Mouse (Mus musculus) liver, postnatal 0 days (tissue): ENCODE results near the gene 1700007K13Rik. TPM values are rescaled to one million over a fixed set of nuclear protein-coding genes. Genes with fewer than 3 reads are reported as not detected.

Experiments
- ATAC-seq: fragments of 200-750 bp; cut with Nextera tagmentation; 2 replicates; pipeline ENCODE4 v1.8.0; 2017; ENCODE audit warnings: mild to moderate bottlenecking, moderate library complexity
- DNase-seq: peaks from one replicate; pipeline ENCODE4 v3.0.0-alpha.2; 2016
- H3K27ac ChIP-seq: fragments of 300-500 bp; sonication (generic); 2 replicates; pipeline ENCODE4 v1.5.1; 2014; ENCODE audit warnings: antibody characterized with exemption, moderate library complexity, mild to moderate bottlenecking, low read depth
- H3K27me3 ChIP-seq: fragments of 300-500 bp; sonication (generic); 2 replicates; pipeline ENCODE4 v1.6.1; 2014; ENCODE audit warnings: low read length, control low read depth, mixed read lengths; ENCODE audit not compliant: insufficient read depth
- H3K36me3 ChIP-seq: fragments of 300-500 bp; sonication (generic); replicated peaks from 2 replicates; pipeline ENCODE4 v1.6.1; 2014; ENCODE audit warnings: mild to moderate bottlenecking, control low read depth, low read length, moderate library complexity, mixed read lengths; ENCODE audit not compliant: insufficient read depth
- H3K4me1 ChIP-seq: fragments of 300-500 bp; sonication (generic); 2 replicates; pipeline ENCODE4 v1.6.1; 2014; ENCODE audit warnings: antibody characterized with exemption, mild to moderate bottlenecking, control low read depth; ENCODE audit not compliant: insufficient read depth
- H3K4me2 ChIP-seq: fragments of 300-500 bp; sonication (generic); 2 replicates; pipeline ENCODE4 v1.6.1; 2014; ENCODE audit warnings: low read depth, mild to moderate bottlenecking, low read length, moderate library complexity, mixed read lengths
- H3K4me3 ChIP-seq: fragments of 300-500 bp; sonication (generic); 2 replicates; pipeline ENCODE4 v1.5.1; 2014; ENCODE audit warnings: low read depth, low read length
- H3K9ac ChIP-seq: fragments of 300-500 bp; sonication (generic); replicated peaks from 2 replicates; pipeline ENCODE4 v1.6.1; 2014; ENCODE audit warnings: mild to moderate bottlenecking, moderate library complexity
- H3K9me3 ChIP-seq: fragments of 300-500 bp; sonication (generic); 2 replicates; pipeline ENCODE4 v1.6.1; 2016; ENCODE audit warnings: mild to moderate bottlenecking, control low read depth, low read length, mixed read lengths
- CTCF ChIP-seq: sonication (generic); IDR thresholded peaks from 2 replicates; pipeline ENCODE4 v1.5.1; 2016; ENCODE audit warnings: antibody characterized with exemption, low read depth
- EP300 ChIP-seq: IDR thresholded peaks from 2 replicates; pipeline ENCODE4 v1.6.1; 2016; ENCODE audit warnings: antibody characterized with exemption, low read depth, mild to moderate bottlenecking
- WGBS: fragments of 180-500 bp; shearing (Covaris S2); extraction: QIAGEN DNeasy Blood & Tissue Kit; methylation state at CpG from one replicate; pipeline ENCODE4 v1.1.7; 2014; ENCODE audit not compliant: insufficient replicate concordance; 5-methylcytosine and 5-hydroxymethylcytosine counted together
- polyA plus RNA-seq: library from polyadenylated mRNA; unstranded; fragments of >200 nt; fragmentation: Nextera tagmentation; extraction: Ambion mirVana; gene quantifications from 2 replicates; pipeline ENCODE4 v1.2.1, GENCODE M21; 2015

The 1700007K13Rik gene
- polyA plus RNA-seq, 1 experiment from 2014 or later = not detected

GRCm38 (mm10) chr2:28470591-28470990 is 4.5 kb upstream of the 1700007K13Rik start:
- ATAC-seq (no peak), DNase-seq (no peak)
- peaks cover 14% of the 10 kb centered on the region for H3K36me3 ChIP-seq
- H3K4me3 ChIP-seq = no peak overlapping the region
- no peak overlapping the region for H3K9ac ChIP-seq
- no peak overlapping the region for H3K4me2 ChIP-seq
- no peak overlapping the region for H3K27ac ChIP-seq
- WGBS = 77% methylated on average over 2 of the region's 2 CpGs
- no peak for TF ChIP-seq CTCF
- no peak for TF ChIP-seq EP300
- H3K4me1 ChIP-seq = peaks cover 16% of the 10 kb centered on the region
- peaks cover 3% of the 10 kb centered on the region; the same call in 1 of the 2 replicates for H3K27me3 ChIP-seq
- no peaks in the 10 kb centered on the region for H3K9me3 ChIP-seq

GRCm38 (mm10) chr2:28469461-28469860 is 3.3 kb upstream of the 1700007K13Rik start:
- Histone ChIP-seq H3K27me3 (peaks cover 3% of the 10 kb centered on the region; the same call in 1 of the 2 replicates), H3K4me3 (no peak overlapping the region), H3K9me3 (no peaks in the 10 kb centered on the region), H3K4me1 (peaks cover 16% of the 10 kb centered on the region), H3K27ac (no peak overlapping the region), H3K9ac (no peak overlapping the region), H3K36me3 (peaks cover 14% of the 10 kb centered on the region), H3K4me2 (no peak overlapping the region)
- ATAC-seq (no peak), DNase-seq (no peak)
- 95% methylated on average over 14 of the region's 14 CpGs for WGBS
- TF ChIP-seq CTCF (no peak), EP300 (no peak)

DNA sequence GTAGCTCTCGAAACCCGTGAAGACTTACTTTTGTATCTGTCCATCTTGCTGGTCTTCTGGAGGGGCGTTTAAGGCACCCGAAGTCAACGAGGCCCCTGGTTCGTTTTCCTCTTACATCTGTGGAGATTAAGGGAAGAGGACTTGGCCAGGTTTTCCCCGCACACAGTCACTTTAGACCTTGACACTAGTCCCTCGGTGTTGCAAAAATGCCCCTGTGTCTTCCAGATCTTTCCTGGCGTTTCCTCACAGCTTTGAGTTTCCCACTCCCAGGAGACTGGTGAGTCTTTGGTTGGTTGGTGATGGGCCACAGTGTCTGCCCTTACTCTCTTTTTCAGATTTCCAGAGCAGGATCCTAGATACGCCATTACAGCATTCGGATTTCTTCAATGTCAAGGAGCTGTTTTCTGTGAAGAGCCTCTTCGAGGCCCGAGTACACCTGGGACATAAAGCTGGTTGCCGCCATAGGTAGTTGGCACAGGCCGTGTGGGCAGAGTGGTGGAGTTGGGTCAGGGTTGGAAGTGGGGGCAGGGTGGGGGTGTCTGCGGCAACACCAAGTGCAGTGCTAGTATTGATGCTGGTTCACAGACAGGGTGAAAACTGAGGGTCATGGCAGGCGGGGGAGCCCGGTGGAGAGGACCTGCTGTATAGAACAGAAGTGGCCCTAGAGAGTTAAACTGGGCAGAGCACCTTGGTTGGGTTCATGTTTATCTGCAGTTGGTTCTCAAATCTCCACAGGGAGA is 2.5 kb upstream of the 1700007K13Rik start:
- Histone ChIP-seq H3K9me3 (no peaks in the 10 kb centered on the region), H3K4me1 (peaks cover 16% of the 10 kb centered on the region), H3K4me3 (peak overlapping the region; percentile 75), H3K36me3 (peaks cover 14% of the 10 kb centered on the region), H3K4me2 (peak overlapping the region; percentile 91), H3K27me3 (peaks cover 3% of the 10 kb centered on the region; the same call in 1 of the 2 replicates), H3K9ac (peak overlapping the region; percentile 88), H3K27ac (no peak overlapping the region)
- TF ChIP-seq CTCF (no peak), EP300 (no peak)
- DNase-seq = no peak
- no peak for ATAC-seq
- 50% methylated on average over 18 of the region's 18 CpGs for WGBS

DNA sequence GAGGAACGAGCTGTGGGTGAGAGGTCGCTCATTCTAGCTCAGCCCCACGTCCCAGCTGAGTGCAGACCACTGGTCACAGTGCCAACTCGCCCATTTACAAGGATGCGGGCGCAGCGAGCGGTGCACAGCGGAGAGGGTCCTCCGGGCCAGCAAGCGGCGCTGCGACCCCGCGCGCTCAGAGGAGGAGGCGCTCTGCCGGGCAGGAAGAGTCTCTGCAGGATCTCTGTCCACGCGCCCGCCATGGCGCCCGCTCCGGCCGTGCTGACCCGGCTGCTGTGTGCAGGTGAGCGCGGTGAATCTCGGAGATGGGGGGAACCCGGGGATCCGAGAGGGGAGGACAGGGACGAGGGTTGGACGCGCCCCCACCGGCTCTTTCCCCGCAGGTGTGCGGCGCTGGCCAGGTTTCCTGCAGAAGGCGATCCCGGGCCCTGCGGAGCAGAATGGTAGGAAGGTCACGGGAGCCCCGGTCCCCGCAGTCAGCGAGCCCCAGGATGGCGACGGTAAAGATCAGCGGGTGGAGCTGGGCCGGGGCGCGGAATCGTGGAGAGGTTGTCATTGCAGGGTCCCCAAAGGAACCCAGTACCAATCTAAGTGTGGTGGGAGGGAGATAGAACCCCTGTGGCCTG is 1.8 kb upstream of the 1700007K13Rik start, which contains the start of gene Mrps2:
TSS of gene Mrps2 (plus strand) at position 207 of the 626 bp plus-strand sequence.
- Histone ChIP-seq H3K9ac (peak within 1 kb of the TSS; percentile 88), H3K27ac (no peak within 1 kb of the TSS), H3K36me3 (peaks cover 14% of the 10 kb centered on the region), H3K9me3 (no peaks in the 10 kb centered on the region), H3K4me3 (peak within 1 kb of the TSS; percentile 75), H3K27me3 (peaks cover 3% of the 10 kb centered on the region; the same call in 1 of the 2 replicates), H3K4me1 (peaks cover 16% of the 10 kb centered on the region), H3K4me2 (peak within 1 kb of the TSS; percentile 91)
- 1% methylated on average over 52 of the region's 52 CpGs for WGBS
- DNase-seq (peak; percentile 88), ATAC-seq (peak; percentile 92)
- TF ChIP-seq EP300 = no peak
- TF ChIP-seq CTCF = peak; percentile 89

DNA sequence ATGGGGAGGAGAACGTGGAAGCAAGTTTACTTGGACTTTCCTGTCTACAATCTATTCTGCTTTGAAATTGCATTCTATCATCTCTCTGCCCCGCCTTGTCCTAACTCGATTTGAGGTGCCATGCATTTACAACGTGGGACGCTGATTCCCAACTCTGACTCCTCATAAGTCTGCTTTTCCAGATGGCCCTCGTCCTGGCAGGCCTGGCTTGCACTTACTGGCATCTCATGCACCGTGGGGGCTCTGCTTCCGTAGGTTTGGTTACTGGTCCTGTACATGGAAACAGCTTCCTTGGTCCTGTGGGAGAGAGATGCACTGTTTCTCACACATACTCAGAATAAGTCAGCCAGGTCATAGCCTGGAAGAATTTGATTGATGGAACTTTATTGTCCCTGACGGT is 1.2 kb downstream of the 1700007K13Rik start:
- Histone ChIP-seq H3K27me3 (peaks cover 3% of the 10 kb centered on the region; the same call in 1 of the 2 replicates), H3K9me3 (no peaks in the 10 kb centered on the region), H3K4me1 (peaks cover 16% of the 10 kb centered on the region), H3K27ac (no peak overlapping the region), H3K4me3 (no peak overlapping the region), H3K4me2 (no peak overlapping the region), H3K36me3 (peaks cover 8% of the 10 kb centered on the region), H3K9ac (no peak overlapping the region)
- TF ChIP-seq CTCF (no peak), EP300 (no peak)
- no peak for DNase-seq
- WGBS = 83% methylated on average over 9 of the region's 9 CpGs
- no peak for ATAC-seq

DNA sequence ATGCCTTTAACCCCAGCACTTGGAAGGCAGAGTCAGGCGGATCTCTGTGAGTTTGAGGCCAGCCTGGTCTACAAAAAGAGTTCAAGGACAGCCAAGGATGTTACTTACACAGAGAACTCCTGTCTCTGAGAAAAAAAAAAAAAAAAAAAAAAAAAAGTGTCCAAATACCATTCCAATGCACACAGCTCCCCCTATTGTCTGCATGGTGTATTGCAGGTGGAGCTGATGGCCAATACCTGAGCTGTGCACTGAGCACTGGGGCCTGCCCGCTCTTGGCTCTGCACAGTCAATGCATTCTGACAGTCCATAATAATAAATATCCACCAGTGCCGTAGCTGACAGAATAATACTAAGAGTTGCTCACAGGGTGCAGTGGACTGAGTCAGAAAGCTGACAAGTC is 2.2 kb downstream of the 1700007K13Rik start:
- Histone ChIP-seq H3K27ac (no peak overlapping the region), H3K9me3 (no peaks in the 10 kb centered on the region), H3K4me3 (no peak overlapping the region), H3K4me1 (peaks cover 15% of the 10 kb centered on the region), H3K36me3 (no peaks in the 10 kb centered on the region), H3K9ac (no peak overlapping the region), H3K4me2 (no peak overlapping the region), H3K27me3 (peaks cover 3% of the 10 kb centered on the region; the same call in 1 of the 2 replicates)
- 46% methylated on average over 3 of the region's 3 CpGs for WGBS
- ATAC-seq (no peak), DNase-seq (peak; percentile 59)
- no peak for TF ChIP-seq EP300
- TF ChIP-seq CTCF = peak; percentile 74
